Mouse (Mus musculus): ENCODE measurements around the gene Inip. TPM values are rescaled to one million over a fixed set of nuclear protein-coding genes. Genes with fewer than 3 reads are reported as not detected.

Gene Inip
- polyA plus RNA-seq, 1 experiment from 2014 or later = 43.6 TPM

- Histone ChIP-seq H3K4me2 (no peak overlapping the region), H3K4me1 (no peaks in the 10 kb centered on the region), H3K27me3 (no peaks in the 10 kb centered on the region), H3K9me3 (no peaks in the 10 kb centered on the region), H3K4me3 (no peak overlapping the region), H3K36me3 (no peaks in the 10 kb centered on the region), H3K9ac (no peak overlapping the region), H3K27ac (no peak overlapping the region)
- no peak for ATAC-seq (ENCODE audit: insufficient number of reproducible peaks, low FRiP score, low TSS enrichment, low read depth)
- 48% methylated on average over 9 of the region's 9 CpGs for WGBS
These were observed 73.5 kb downstream of the Inip start for GRCm38 (mm10) chr4:59727878-59728261.

GRCm38 (mm10) chr4:59727187-59727877 is 74.1 kb downstream of the Inip start:
- H3K36me3 ChIP-seq = no peaks in the 10 kb centered on the region
- no peak overlapping the region for H3K9ac ChIP-seq
- no peak overlapping the region for H3K4me3 ChIP-seq
- H3K27me3 ChIP-seq = no peaks in the 10 kb centered on the region
- H3K4me2 ChIP-seq = no peak overlapping the region
- no peak overlapping the region for H3K27ac ChIP-seq
- H3K9me3 ChIP-seq = no peaks in the 10 kb centered on the region
- WGBS = 54% methylated on average over 5 of the region's 5 CpGs
- ATAC-seq (ENCODE audit: insufficient number of reproducible peaks, low FRiP score, low TSS enrichment, low read depth) = no peak
- H3K4me1 ChIP-seq = no peaks in the 10 kb centered on the region

DNA sequence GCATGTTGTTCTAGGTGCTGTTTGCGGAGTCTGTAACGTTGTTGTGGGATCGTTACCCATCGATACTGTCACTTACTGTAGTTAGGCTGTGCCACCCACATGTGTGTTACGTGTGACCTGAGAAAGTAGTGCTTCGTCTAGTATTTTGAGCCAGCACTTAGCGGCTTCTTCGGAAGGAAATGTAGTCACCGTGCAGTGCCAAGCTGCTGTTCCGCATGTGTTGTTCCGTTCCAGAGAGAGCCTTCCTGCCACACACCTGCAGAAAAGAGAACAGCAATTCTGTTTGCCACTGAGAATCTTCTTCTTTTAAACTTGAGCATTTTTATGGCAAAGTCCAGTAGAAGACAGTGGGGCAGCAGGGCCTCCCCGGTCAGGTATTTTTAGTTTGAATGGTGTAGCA is 74.9 kb downstream of the Inip start:
- 87% methylated on average over 12 of the region's 12 CpGs for WGBS
- H3K36me3 ChIP-seq = no peaks in the 10 kb centered on the region
- no peak overlapping the region for H3K9ac ChIP-seq
- no peaks in the 10 kb centered on the region for H3K27me3 ChIP-seq
- H3K4me3 ChIP-seq = no peak overlapping the region
- H3K4me1 ChIP-seq = no peaks in the 10 kb centered on the region
- ATAC-seq (ENCODE audit: insufficient number of reproducible peaks, low FRiP score, low TSS enrichment, low read depth) = no peak
- no peaks in the 10 kb centered on the region for H3K9me3 ChIP-seq
- H3K4me2 ChIP-seq = no peak overlapping the region
- no peak overlapping the region for H3K27ac ChIP-seq

DNA sequence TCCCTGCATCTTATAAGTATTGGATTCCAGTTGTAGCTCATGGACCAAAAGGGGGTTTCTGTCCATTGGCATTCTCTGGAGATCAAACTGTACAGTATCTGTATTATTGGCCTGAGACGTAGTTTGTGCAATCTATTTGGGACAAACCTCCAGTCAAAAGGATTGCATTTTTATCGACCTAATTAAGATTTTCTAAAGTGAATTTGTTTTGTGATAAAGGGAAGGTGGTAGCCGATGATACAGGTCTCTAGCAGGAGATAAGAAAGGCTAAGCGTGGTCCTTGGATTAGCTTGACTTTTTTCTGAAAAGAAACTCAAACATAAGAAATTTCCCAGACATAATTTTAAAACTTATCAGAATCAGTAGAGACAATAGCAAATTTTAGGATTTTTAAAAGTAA is 75.8 kb downstream of the Inip start:
- Histone ChIP-seq H3K9ac (no peak overlapping the region), H3K9me3 (no peaks in the 10 kb centered on the region), H3K4me3 (no peak overlapping the region), H3K27ac (no peak overlapping the region), H3K4me2 (no peak overlapping the region), H3K27me3 (no peaks in the 10 kb centered on the region), H3K36me3 (no peaks in the 10 kb centered on the region), H3K4me1 (no peaks in the 10 kb centered on the region)
- ATAC-seq (ENCODE audit: insufficient number of reproducible peaks, low FRiP score, low TSS enrichment, low read depth) = no peak
- 90% methylated on average over 4 of the region's 4 CpGs for WGBS

- H3K4me2 ChIP-seq = no peak overlapping the region
- no peaks in the 10 kb centered on the region for H3K27me3 ChIP-seq
- H3K9me3 ChIP-seq = no peaks in the 10 kb centered on the region
- H3K9ac ChIP-seq = no peak overlapping the region
- H3K27ac ChIP-seq = no peak overlapping the region
- ATAC-seq (ENCODE audit: insufficient number of reproducible peaks, low FRiP score, low TSS enrichment, low read depth) = no peak
- H3K4me1 ChIP-seq = 0 out of 2 replicates have a peak, but pooled peaks cover 4% of the 10 kb centered on the region
- WGBS = 84% methylated on average over 3 of the region's 3 CpGs
- peaks cover 8% of the 10 kb centered on the region; the same call in 1 of the 2 replicates for H3K36me3 ChIP-seq
- H3K4me3 ChIP-seq = no peak overlapping the region
These were observed 79.6 kb downstream of the Inip start for GRCm38 (mm10) chr4:59721811-59722210.

Other genes starting within 250 kb of the Inip start
- 27.8 and 28.0 TPM in 2 replicates for gene Hsdl2, start 220.0 kb downstream of the Inip start, polyA plus RNA-seq (2015; fragmentation: Nextera tagmentation; extraction: Ambion mirVana)
- gene E130308A19Rik, start 175.4 kb downstream of the Inip start, polyA plus RNA-seq (2015; fragmentation: Nextera tagmentation; extraction: Ambion mirVana) = 12.5 and 16.1 TPM in 2 replicates
- gene Snx30, start 4.3 kb upstream of the Inip start, polyA plus RNA-seq (2015; fragmentation: Nextera tagmentation; extraction: Ambion mirVana) = 7.5 and 9.3 TPM in 2 replicates
- 5.6 and 6.0 TPM in 2 replicates for gene Slc46a2, start 113.5 kb upstream of the Inip start, polyA plus RNA-seq (2015; fragmentation: Nextera tagmentation; extraction: Ambion mirVana)
- not detected in 2 replicates for gene Mup4, start 159.1 kb upstream of the Inip start, polyA plus RNA-seq (2015; fragmentation: Nextera tagmentation; extraction: Ambion mirVana)
- not detected in 2 replicates for gene Mup6, start 162.7 kb upstream of the Inip start, polyA plus RNA-seq (2015; fragmentation: Nextera tagmentation; extraction: Ambion mirVana)

All from limb, embryonic 15.5 days (tissue).